Mouse (Mus musculus): ENCODE results near the gene Lrch3.

DNA sequence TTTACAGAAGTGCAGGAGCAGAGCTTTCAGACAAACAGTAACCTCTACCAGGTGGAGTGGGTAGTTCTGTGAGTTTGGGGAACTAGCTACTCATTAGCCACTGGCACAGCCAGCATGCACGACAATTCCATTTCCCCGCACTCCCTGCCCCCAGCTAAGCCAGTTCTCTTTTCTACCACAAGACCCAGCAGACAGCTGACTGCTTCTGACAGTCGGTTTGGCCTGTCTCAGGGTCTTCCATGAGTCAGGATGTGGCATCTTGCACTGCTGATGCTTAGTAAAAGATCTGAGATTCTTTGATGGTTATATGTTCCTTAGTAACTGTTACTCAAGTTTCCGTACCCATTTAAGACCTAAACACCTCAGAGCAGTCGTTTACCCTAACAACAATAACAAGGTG, 58.6 kb downstream of the Lrch3 start:
- TF ChIP-seq TAL1 (IDR thresholded peaks at IDR 0.05; ENCODE audit: low read length) (no peak), GATA1 (IDR thresholded peaks at IDR 0.05; ENCODE audit: low read length) (no peak)

All from erythroblast, embryonic 14.5 days (primary cell).